Mouse (Mus musculus) bone marrow macrophage, adult 2 months (primary cell): ENCODE data around the gene Psat1.

Experiments
- CTCF ChIP-seq: IDR thresholded peaks from 2 replicates; pipeline ENCODE4 v1.5.1; 2012; ENCODE audit warnings: low read depth, mild to moderate bottlenecking, low read length, moderate library complexity
- POLR2A ChIP-seq: IDR thresholded peaks from 2 replicates; pipeline ENCODE4 v1.6.1; 2012; ENCODE audit warnings: mild to moderate bottlenecking, low read depth, low read length, borderline replicate concordance

GRCm38 (mm10) chr19:15865431-15865830, 81.7 kb downstream of the Psat1 start:
- TF ChIP-seq POLR2A (no peak), CTCF (no peak)
